Mouse (Mus musculus): Measurements from ENCODE around the gene Capn13.

DNA sequence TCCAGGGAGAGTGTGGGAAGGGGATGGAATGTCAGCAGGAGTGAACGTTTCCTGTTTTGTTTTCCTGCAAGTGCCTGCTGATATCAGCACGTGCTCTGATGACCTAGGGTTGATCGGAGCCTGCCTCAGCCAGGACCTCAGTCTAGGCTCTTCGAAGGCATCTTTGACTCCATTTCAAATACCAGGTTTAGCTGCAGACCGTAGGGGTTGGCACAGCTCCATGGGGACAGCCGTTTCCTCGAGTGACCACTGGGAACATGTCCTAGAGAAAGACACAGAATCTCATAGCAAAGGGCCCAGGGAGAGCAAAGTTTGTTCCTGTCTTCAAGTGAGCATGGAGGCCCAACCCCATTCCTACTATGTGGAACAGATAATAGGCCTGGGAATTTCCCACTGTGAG lies 94.0 kb downstream of the Capn13 start:
- TF ChIP-seq GATA1 (IDR thresholded peaks at IDR 0.05; ENCODE audit: borderline replicate concordance, low read length) (no peak), FLI1 (IDR thresholded peaks at IDR 0.05; ENCODE audit: low read length) (no peak)

Measured in megakaryocyte, embryonic 14.5 days (primary cell).